Mouse (Mus musculus) heart, postnatal 0 days (tissue): ENCODE results near the gene Map2k3.

Source experiments
- CTCF ChIP-seq: IDR thresholded peaks from 2 replicates; pipeline ENCODE4 v1.5.1; 2016; ENCODE audit warnings: antibody characterized with exemption, control low read depth, low read depth
- EP300 ChIP-seq: IDR thresholded peaks from 2 replicates; pipeline ENCODE4 v1.6.1; 2016; ENCODE audit warnings: antibody characterized with exemption, low read depth

GRCm38 (mm10) chr11:60903661-60904061, 28.2 kb upstream of the Map2k3 start:
- TF ChIP-seq CTCF: no peak
- no peak for TF ChIP-seq EP300
